Mouse (Mus musculus): ENCODE measurements around the gene Plaur. TPM values are rescaled to one million over a fixed set of nuclear protein-coding genes. Genes with fewer than 3 reads are reported as not detected.

Gene Plaur
- polyA plus RNA-seq, 1 experiment from 2014 or later = 1.0 TPM

DNA sequence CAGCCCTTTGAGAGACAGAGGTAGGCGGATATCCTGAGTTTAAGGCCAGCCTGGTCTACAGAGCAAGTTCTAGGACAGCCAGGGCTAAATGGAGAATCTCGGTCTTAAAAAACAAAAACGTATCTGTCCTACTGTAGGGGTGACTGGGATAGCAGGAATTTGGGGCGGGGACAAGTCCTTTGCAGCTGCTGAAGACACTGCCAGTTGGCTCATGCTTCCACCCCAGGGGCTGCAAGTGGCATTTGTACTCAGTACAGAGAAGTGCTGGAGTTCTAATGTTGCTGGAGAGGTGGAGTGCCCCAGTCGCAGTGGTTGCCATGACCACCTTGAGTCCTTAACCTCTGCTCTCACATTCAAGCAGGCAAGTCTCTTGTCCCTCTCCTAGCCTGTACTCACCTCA is 60.5 kb downstream of the Plaur start:
- no peak overlapping the region for H3K27ac ChIP-seq
- no peak overlapping the region for H3K4me3 ChIP-seq (replicated peaks)
- no peaks in the 10 kb centered on the region for H3K27me3 ChIP-seq
- H3K9ac ChIP-seq (replicated peaks) = no peak overlapping the region
- no peaks in the 10 kb centered on the region for H3K4me1 ChIP-seq (replicated peaks)
- H3K36me3 ChIP-seq = peaks cover 10% of the 10 kb centered on the region
- no peak overlapping the region for H3K4me2 ChIP-seq (replicated peaks)
- H3K9me3 ChIP-seq = no peaks in the 10 kb centered on the region
- 69% methylated on average over 5 of the region's 5 CpGs for WGBS
- no peak for ATAC-seq

DNA sequence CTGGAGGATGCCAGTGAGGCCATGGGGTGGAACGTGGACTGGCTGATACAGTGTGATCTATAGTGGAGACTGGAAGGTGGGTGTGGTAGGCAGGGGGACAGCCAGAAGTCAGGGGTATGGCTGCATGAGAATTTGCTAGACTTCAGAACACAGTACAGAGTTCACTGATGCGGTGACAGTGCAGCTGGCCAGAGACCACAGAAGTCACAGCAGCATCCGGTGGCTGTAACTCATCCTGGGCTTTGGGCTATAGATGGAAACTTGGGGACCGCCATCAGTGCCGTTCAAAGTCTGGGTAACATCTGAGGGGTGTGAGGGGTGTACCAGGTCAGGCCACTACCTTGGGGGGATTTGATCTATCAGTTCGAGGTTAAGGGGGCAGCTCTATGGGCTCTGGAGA is 61.4 kb downstream of the Plaur start:
- no peak overlapping the region for H3K27ac ChIP-seq
- no peak overlapping the region for H3K4me3 ChIP-seq (replicated peaks)
- H3K27me3 ChIP-seq = no peaks in the 10 kb centered on the region
- H3K4me2 ChIP-seq (replicated peaks) = no peak overlapping the region
- no peaks in the 10 kb centered on the region for H3K9me3 ChIP-seq
- H3K9ac ChIP-seq (replicated peaks) = no peak overlapping the region
- no peaks in the 10 kb centered on the region for H3K4me1 ChIP-seq (replicated peaks)
- 91% methylated on average over 6 of the region's 6 CpGs for WGBS
- no peak for ATAC-seq
- peaks cover 1% of the 10 kb centered on the region for H3K36me3 ChIP-seq

DNA sequence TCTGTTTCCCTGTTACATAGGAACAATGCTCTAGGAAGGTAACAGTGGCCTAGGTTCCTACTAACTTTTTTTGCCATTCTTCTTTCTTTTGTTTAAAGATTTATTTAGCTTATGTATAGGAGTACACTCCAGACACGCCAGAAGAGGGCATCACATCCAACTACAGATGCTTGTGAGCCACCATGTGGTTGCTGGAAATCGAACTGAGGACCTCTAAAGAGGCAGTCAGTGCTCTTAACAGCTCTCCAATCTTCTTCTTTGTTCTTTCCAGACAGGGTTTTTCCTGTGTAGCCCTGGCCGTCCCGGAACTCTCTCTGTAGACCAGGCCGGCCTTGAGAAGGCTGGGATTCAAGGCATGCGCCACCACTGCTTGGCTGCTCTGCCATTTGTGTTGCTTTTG is 62.7 kb downstream of the Plaur start:
- Histone ChIP-seq H3K4me1 (replicated peaks) (peaks cover 7% of the 10 kb centered on the region), H3K27me3 (no peaks in the 10 kb centered on the region), H3K4me3 (replicated peaks) (no peak overlapping the region), H3K9ac (replicated peaks) (no peak overlapping the region), H3K36me3 (no peaks in the 10 kb centered on the region), H3K4me2 (replicated peaks) (no peak overlapping the region), H3K9me3 (no peaks in the 10 kb centered on the region), H3K27ac (no peak overlapping the region)
- 84% methylated on average over 6 of the region's 6 CpGs for WGBS
- no peak for ATAC-seq

Other genes starting within 250 kb of the Plaur start
- 3.9 and 4.5 TPM in 2 replicates for gene Zfp109, start 224.9 kb upstream of the Plaur start, polyA plus RNA-seq (2015; fragmentation: Nextera tagmentation; extraction: Ambion mirVana)
- gene Zfp108, start 207.7 kb upstream of the Plaur start, polyA plus RNA-seq (2015; fragmentation: Nextera tagmentation; extraction: Ambion mirVana) = 4.6 and 5.1 TPM in 2 replicates
- gene Zfp93, start 192.1 kb upstream of the Plaur start, polyA plus RNA-seq (2015; fragmentation: Nextera tagmentation; extraction: Ambion mirVana) = 7.7 and 7.8 TPM in 2 replicates
- gene Zfp61, start 161.3 kb upstream of the Plaur start, polyA plus RNA-seq (2015; fragmentation: Nextera tagmentation; extraction: Ambion mirVana) = 41.2 and 49.4 TPM in 2 replicates
- gene Zfp94, start 145.8 kb upstream of the Plaur start, polyA plus RNA-seq (2015; fragmentation: Nextera tagmentation; extraction: Ambion mirVana) = 19.4 and 22.0 TPM in 2 replicates
- gene Tescl, start 128.5 kb upstream of the Plaur start, polyA plus RNA-seq (2015; fragmentation: Nextera tagmentation; extraction: Ambion mirVana) = 0.40 TPM in 1 of 2 replicates, not detected in the other
- gene Lypd5, start 113.3 kb upstream of the Plaur start, polyA plus RNA-seq (2015; fragmentation: Nextera tagmentation; extraction: Ambion mirVana) = not detected in 2 replicates
- 0.40 and 0.66 TPM in 2 replicates for gene Kcnn4, start 92.2 kb upstream of the Plaur start, polyA plus RNA-seq (2015; fragmentation: Nextera tagmentation; extraction: Ambion mirVana)
- gene Smg9, start 62.9 kb upstream of the Plaur start, polyA plus RNA-seq (2015; fragmentation: Nextera tagmentation; extraction: Ambion mirVana) = 32.9 and 33.5 TPM in 2 replicates
- not detected in 2 replicates for gene Irgc1, start 10.2 kb upstream of the Plaur start, polyA plus RNA-seq (2015; fragmentation: Nextera tagmentation; extraction: Ambion mirVana)
- 52.4 and 67.8 TPM in 2 replicates for gene Cadm4, start 19.5 kb downstream of the Plaur start, polyA plus RNA-seq (2015; fragmentation: Nextera tagmentation; extraction: Ambion mirVana)
- gene Zfp428, start 44.5 kb downstream of the Plaur start, polyA plus RNA-seq (2015; fragmentation: Nextera tagmentation; extraction: Ambion mirVana) = 234 and 261 TPM in 2 replicates
- gene AC161166.1, start 50.0 kb downstream of the Plaur start, polyA plus RNA-seq (2015; fragmentation: Nextera tagmentation; extraction: Ambion mirVana) = 1.2 and 1.9 TPM in 2 replicates
- gene Irgq, start 68.2 kb downstream of the Plaur start, polyA plus RNA-seq (2015; fragmentation: Nextera tagmentation; extraction: Ambion mirVana) = 20.3 and 25.3 TPM in 2 replicates
- not detected in 2 replicates for gene Pinlyp, start 83.6 kb downstream of the Plaur start, polyA plus RNA-seq (2015; fragmentation: Nextera tagmentation; extraction: Ambion mirVana)
- 65.8 and 71.4 TPM in 2 replicates for gene Xrcc1, start 83.8 kb downstream of the Plaur start, polyA plus RNA-seq (2015; fragmentation: Nextera tagmentation; extraction: Ambion mirVana)
- gene Ethe1, start 125.1 kb downstream of the Plaur start, polyA plus RNA-seq (2015; fragmentation: Nextera tagmentation; extraction: Ambion mirVana) = 13.8 and 14.7 TPM in 2 replicates
- gene Zfp575, start 125.2 kb downstream of the Plaur start, polyA plus RNA-seq (2015; fragmentation: Nextera tagmentation; extraction: Ambion mirVana) = 6.4 and 6.6 TPM in 2 replicates
- not detected in 2 replicates for gene Phldb3, start 148.3 kb downstream of the Plaur start, polyA plus RNA-seq (2015; fragmentation: Nextera tagmentation; extraction: Ambion mirVana)
- gene Lypd3, start 174.1 kb downstream of the Plaur start, polyA plus RNA-seq (2015; fragmentation: Nextera tagmentation; extraction: Ambion mirVana) = not detected in 2 replicates
- 0.15 TPM in 1 of 2 replicates, not detected in the other for gene Tex101, start 214.2 kb downstream of the Plaur start, polyA plus RNA-seq (2015; fragmentation: Nextera tagmentation; extraction: Ambion mirVana)
- gene BC049730, start 246.8 kb downstream of the Plaur start, polyA plus RNA-seq (2015; fragmentation: Nextera tagmentation; extraction: Ambion mirVana) = not detected in 2 replicates

Measured in midbrain, embryonic 13.5 days (tissue).